Mouse (Mus musculus): ENCODE data around the gene Zic1. TPM values are rescaled to one million over a fixed set of nuclear protein-coding genes. Genes with fewer than 3 reads are reported as not detected.

The Zic1 gene
- total and polyA plus RNA-seq, 2 experiments, result not detected

- Histone ChIP-seq H3K4me3 (ENCODE audit: insufficient read depth, low read depth, low read length) (no peak overlapping the region), H3K27ac (replicated peaks; ENCODE audit: insufficient read depth, low read depth, low read length) (no peak overlapping the region), H3K79me2 (ENCODE audit: control insufficient read depth, insufficient read depth, low read length) (no peaks in the 10 kb centered on the region), H3K36me3 (ENCODE audit: control insufficient read depth, insufficient read depth, low read length) (no peaks in the 10 kb centered on the region), H3K9ac (ENCODE audit: low read depth, low read length) (no peak overlapping the region), H3K27me3 (ENCODE audit: control insufficient read depth, insufficient read depth, low read length) (peaks cover 27% of the 10 kb centered on the region; the same call in 1 of the 2 replicates), H3K4me1 (ENCODE audit: control insufficient read depth, insufficient read depth, low read length) (no peaks in the 10 kb centered on the region; the same call in 1 of the 2 replicates)
- DNase-seq (ENCODE audit: extremely low read depth, low read depth, low spot score), result no peak
- no peak for TF ChIP-seq CTCF (IDR thresholded peaks at IDR 0.05; ENCODE audit: low read depth, low read length)
- TF ChIP-seq POLR2A (IDR thresholded peaks at IDR 0.05; ENCODE audit: extremely low read depth, insufficient read depth, low read length), result no peak
- 6% methylated on average over 5 of the region's 5 CpGs for WGBS
Measured at GRCm38 (mm10) chr9:91351361-91351760, 14.2 kb downstream of the Zic1 start.

GRCm38 (mm10) chr9:91350861-91351291, 14.7 kb downstream of the Zic1 start:
- no peaks in the 10 kb centered on the region for H3K79me2 ChIP-seq (ENCODE audit: control insufficient read depth, insufficient read depth, low read length)
- H3K36me3 ChIP-seq (ENCODE audit: control insufficient read depth, insufficient read depth, low read length), result no peaks in the 10 kb centered on the region
- H3K27me3 ChIP-seq (ENCODE audit: control insufficient read depth, insufficient read depth, low read length), result peaks cover 25% of the 10 kb centered on the region; the same call in 1 of the 2 replicates
- H3K4me3 ChIP-seq (ENCODE audit: insufficient read depth, low read depth, low read length), result no peak overlapping the region
- no peaks in the 10 kb centered on the region; the same call in 1 of the 2 replicates for H3K4me1 ChIP-seq (ENCODE audit: control insufficient read depth, insufficient read depth, low read length)
- TF ChIP-seq CTCF (IDR thresholded peaks at IDR 0.05; ENCODE audit: low read depth, low read length), result no peak
- TF ChIP-seq POLR2A (IDR thresholded peaks at IDR 0.05; ENCODE audit: extremely low read depth, insufficient read depth, low read length), result no peak
- WGBS, result 3% methylated on average over 14 of the region's 14 CpGs
- DNase-seq (ENCODE audit: extremely low read depth, low read depth, low spot score), result no peak
- no peak overlapping the region for H3K27ac ChIP-seq (replicated peaks; ENCODE audit: insufficient read depth, low read depth, low read length)
- H3K9ac ChIP-seq (ENCODE audit: low read depth, low read length), result no peak overlapping the region

DNA sequence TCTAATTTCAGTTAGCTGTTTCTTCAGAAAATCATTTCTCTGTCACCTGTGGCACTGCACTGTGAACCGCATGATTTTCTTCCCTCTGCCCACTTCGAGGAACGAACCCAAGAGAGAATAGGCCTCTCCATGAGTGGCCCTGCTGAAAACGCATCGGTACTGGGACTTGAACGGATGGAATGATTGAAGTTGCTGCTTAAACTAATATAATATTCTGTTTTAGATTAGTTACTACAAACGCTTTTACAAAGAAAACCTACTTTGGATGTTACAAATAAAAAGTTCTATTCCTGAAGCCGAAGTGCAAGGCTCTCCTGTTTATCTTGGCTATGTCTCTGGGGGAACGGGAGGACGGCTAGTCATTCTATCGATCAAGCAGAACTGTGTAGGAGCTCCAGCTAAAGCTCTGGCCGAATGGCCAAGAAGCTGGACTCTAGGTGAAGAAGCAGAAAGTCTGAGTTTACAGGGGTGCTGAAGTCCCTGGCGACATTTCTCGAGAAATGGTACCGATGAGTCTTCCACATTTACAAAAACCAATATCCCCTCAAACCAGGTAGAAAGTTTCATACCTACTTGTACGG, 15.3 kb downstream of the Zic1 start:
- no peak for TF ChIP-seq CTCF (IDR thresholded peaks at IDR 0.05; ENCODE audit: low read depth, low read length)
- no peak for TF ChIP-seq POLR2A (IDR thresholded peaks at IDR 0.05; ENCODE audit: extremely low read depth, insufficient read depth, low read length)
- WGBS, result 4% methylated on average over 16 of the region's 16 CpGs
- Histone ChIP-seq H3K79me2 (ENCODE audit: control insufficient read depth, insufficient read depth, low read length) (no peaks in the 10 kb centered on the region), H3K4me3 (ENCODE audit: insufficient read depth, low read depth, low read length) (no peak overlapping the region), H3K27me3 (ENCODE audit: control insufficient read depth, insufficient read depth, low read length) (peaks cover 25% of the 10 kb centered on the region; the same call in 1 of the 2 replicates), H3K4me1 (ENCODE audit: control insufficient read depth, insufficient read depth, low read length) (no peaks in the 10 kb centered on the region; the same call in 1 of the 2 replicates), H3K36me3 (ENCODE audit: control insufficient read depth, insufficient read depth, low read length) (no peaks in the 10 kb centered on the region), H3K27ac (replicated peaks; ENCODE audit: insufficient read depth, low read depth, low read length) (no peak overlapping the region), H3K9ac (ENCODE audit: low read depth, low read length) (no peak overlapping the region)
- DNase-seq (ENCODE audit: extremely low read depth, low read depth, low spot score), result peak; percentile 65

DNA sequence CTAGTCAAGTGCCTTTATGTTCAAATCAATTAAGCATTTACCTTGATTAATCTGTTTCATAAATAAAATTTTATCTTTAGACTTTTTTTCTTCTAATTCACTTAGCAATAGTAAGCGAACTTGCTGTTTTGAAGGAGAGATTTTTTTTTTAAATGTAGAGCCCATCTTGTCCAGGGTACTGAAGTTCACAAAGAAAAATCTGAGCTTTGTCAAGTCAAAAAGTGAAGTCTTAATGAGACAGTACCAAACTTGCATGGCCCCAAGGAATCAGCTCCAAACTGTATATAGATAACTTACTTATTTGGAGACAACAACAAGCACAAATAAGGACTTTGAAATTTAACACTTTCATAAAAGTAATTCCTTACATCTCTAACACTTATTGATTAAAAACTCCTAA, 16.9 kb downstream of the Zic1 start:
- Histone ChIP-seq H3K36me3 (ENCODE audit: control insufficient read depth, insufficient read depth, low read length) (no peaks in the 10 kb centered on the region), H3K27ac (replicated peaks; ENCODE audit: insufficient read depth, low read depth, low read length) (no peak overlapping the region), H3K79me2 (ENCODE audit: control insufficient read depth, insufficient read depth, low read length) (no peaks in the 10 kb centered on the region), H3K27me3 (ENCODE audit: control insufficient read depth, insufficient read depth, low read length) (peaks cover 16% of the 10 kb centered on the region; the same call in 1 of the 2 replicates), H3K4me3 (ENCODE audit: insufficient read depth, low read depth, low read length) (no peak overlapping the region), H3K9ac (ENCODE audit: low read depth, low read length) (no peak overlapping the region), H3K4me1 (ENCODE audit: control insufficient read depth, insufficient read depth, low read length) (no peaks in the 10 kb centered on the region; the same call in 1 of the 2 replicates)
- no peak for TF ChIP-seq CTCF (IDR thresholded peaks at IDR 0.05; ENCODE audit: low read depth, low read length)
- no peak for TF ChIP-seq POLR2A (IDR thresholded peaks at IDR 0.05; ENCODE audit: extremely low read depth, insufficient read depth, low read length)
- WGBS, result 50% methylated on average over 1 of the region's 1 CpGs
- no peak for DNase-seq (ENCODE audit: extremely low read depth, low read depth, low spot score)

GRCm38 (mm10) chr9:91347591-91347990, 18.0 kb downstream of the Zic1 start:
- Histone ChIP-seq H3K27me3 (ENCODE audit: control insufficient read depth, insufficient read depth, low read length) (peaks cover 9% of the 10 kb centered on the region; the same call in 1 of the 2 replicates), H3K36me3 (ENCODE audit: control insufficient read depth, insufficient read depth, low read length) (no peaks in the 10 kb centered on the region), H3K4me1 (ENCODE audit: control insufficient read depth, insufficient read depth, low read length) (no peaks in the 10 kb centered on the region; the same call in 1 of the 2 replicates), H3K27ac (replicated peaks; ENCODE audit: insufficient read depth, low read depth, low read length) (no peak overlapping the region), H3K79me2 (ENCODE audit: control insufficient read depth, insufficient read depth, low read length) (no peaks in the 10 kb centered on the region), H3K4me3 (ENCODE audit: insufficient read depth, low read depth, low read length) (no peak overlapping the region), H3K9ac (ENCODE audit: low read depth, low read length) (no peak overlapping the region)
- no peak for DNase-seq (ENCODE audit: extremely low read depth, low read depth, low spot score)
- WGBS, result 64% methylated on average over 2 of the region's 2 CpGs
- TF ChIP-seq CTCF (IDR thresholded peaks at IDR 0.05; ENCODE audit: low read depth, low read length), result no peak
- no peak for TF ChIP-seq POLR2A (IDR thresholded peaks at IDR 0.05; ENCODE audit: extremely low read depth, insufficient read depth, low read length)

Other genes starting within 250 kb of the Zic1 start
- gene Zic4, start 3.4 kb downstream of the Zic1 start, total RNA-seq (2014; rRNA removed), result not detected in 2 replicates
- gene Zic4, start 3.4 kb downstream of the Zic1 start, polyA plus RNA-seq (2012; rRNA removed), result not detected in 2 replicates

All from liver, adult 2 months (tissue).